Mouse (Mus musculus): ENCODE measurements around the gene Efcab11. TPM values are rescaled to one million over a fixed set of nuclear protein-coding genes. Genes with fewer than 3 reads are reported as not detected.

Gene Efcab11
- polyA plus RNA-seq, 1 experiment: 4.5 TPM

GRCm38 (mm10) chr12:99793465-99794157 lies 90.6 kb downstream of the Efcab11 start:
- peaks cover 10% of the 10 kb centered on the region for H3K4me1 ChIP-seq
- TF ChIP-seq GATA1 (IDR thresholded peaks at IDR 0.05; ENCODE audit: borderline replicate concordance, low read length) (no peak), FLI1 (IDR thresholded peaks at IDR 0.05; ENCODE audit: low read length) (no peak)
- H3K9me3 ChIP-seq: peaks cover 10% of the 10 kb centered on the region
- no peaks in the 10 kb centered on the region for H3K36me3 ChIP-seq (replicated peaks; ENCODE audit: low read length)
- no peak overlapping the region for H3K4me3 ChIP-seq (replicated peaks)
- no peaks in the 10 kb centered on the region for H3K27me3 ChIP-seq (replicated peaks)

- no peaks in the 10 kb centered on the region for H3K27me3 ChIP-seq (replicated peaks)
- H3K36me3 ChIP-seq (replicated peaks; ENCODE audit: low read length): no peaks in the 10 kb centered on the region
- peaks cover 10% of the 10 kb centered on the region for H3K9me3 ChIP-seq
- peaks cover 12% of the 10 kb centered on the region for H3K4me1 ChIP-seq
- no peak overlapping the region for H3K4me3 ChIP-seq (replicated peaks)
- no peak for TF ChIP-seq GATA1 (IDR thresholded peaks at IDR 0.05; ENCODE audit: borderline replicate concordance, low read length)
- no peak for TF ChIP-seq FLI1 (IDR thresholded peaks at IDR 0.05; ENCODE audit: low read length)
These were observed 94.8 kb downstream of the Efcab11 start for GRCm38 (mm10) chr12:99789283-99789960.

DNA sequence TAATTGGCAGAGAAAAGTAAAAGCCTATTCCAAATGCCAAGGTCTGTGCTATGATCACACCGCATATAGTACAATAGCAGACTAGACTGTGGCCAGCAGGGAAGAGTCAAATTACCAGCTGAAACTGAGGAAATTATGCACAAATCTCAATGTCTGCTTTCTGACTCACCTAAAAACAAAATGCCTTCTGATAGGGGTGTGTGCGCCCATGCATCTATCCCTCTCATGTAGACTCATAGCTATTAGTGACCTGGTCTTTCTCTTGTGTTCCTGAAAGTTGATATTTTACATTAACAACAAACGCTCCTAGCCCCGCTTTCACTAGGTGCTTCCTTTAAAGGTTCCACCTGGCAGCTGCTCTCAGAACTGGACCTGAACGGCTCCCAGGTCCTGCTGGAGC lies 102.5 kb downstream of the Efcab11 start:
- H3K4me3 ChIP-seq (replicated peaks): no peak overlapping the region
- TF ChIP-seq GATA1 (IDR thresholded peaks at IDR 0.05; ENCODE audit: borderline replicate concordance, low read length) (no peak), FLI1 (IDR thresholded peaks at IDR 0.05; ENCODE audit: low read length) (no peak)
- no peaks in the 10 kb centered on the region for H3K36me3 ChIP-seq (replicated peaks; ENCODE audit: low read length)
- peaks cover 11% of the 10 kb centered on the region for H3K4me1 ChIP-seq
- no peaks in the 10 kb centered on the region for H3K27me3 ChIP-seq (replicated peaks)
- no peaks in the 10 kb centered on the region for H3K9me3 ChIP-seq

DNA sequence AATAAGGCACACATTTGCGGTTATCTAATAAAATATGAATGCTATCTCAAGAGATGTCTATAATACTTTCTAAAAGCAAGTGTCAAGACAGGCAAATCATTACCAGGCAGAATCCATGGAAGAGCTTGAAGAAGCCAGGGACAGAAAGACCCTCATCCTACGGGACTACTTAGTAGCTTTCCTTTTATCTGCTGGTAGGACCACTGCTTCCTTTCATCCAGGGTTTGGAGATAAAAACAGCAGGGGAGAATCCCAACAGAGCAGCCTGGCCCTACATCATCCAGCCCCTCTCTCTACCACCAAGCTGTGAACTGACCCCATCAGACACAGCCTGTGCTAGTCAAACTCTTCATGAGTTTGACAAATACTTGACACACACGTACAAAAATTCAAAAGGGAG lies 103.8 kb downstream of the Efcab11 start:
- no peaks in the 10 kb centered on the region for H3K9me3 ChIP-seq
- no peaks in the 10 kb centered on the region for H3K36me3 ChIP-seq (replicated peaks; ENCODE audit: low read length)
- H3K27me3 ChIP-seq (replicated peaks): no peaks in the 10 kb centered on the region
- TF ChIP-seq FLI1 (IDR thresholded peaks at IDR 0.05; ENCODE audit: low read length) (no peak), GATA1 (IDR thresholded peaks at IDR 0.05; ENCODE audit: borderline replicate concordance, low read length) (no peak)
- no peak overlapping the region for H3K4me3 ChIP-seq (replicated peaks)
- peaks cover 11% of the 10 kb centered on the region for H3K4me1 ChIP-seq

DNA sequence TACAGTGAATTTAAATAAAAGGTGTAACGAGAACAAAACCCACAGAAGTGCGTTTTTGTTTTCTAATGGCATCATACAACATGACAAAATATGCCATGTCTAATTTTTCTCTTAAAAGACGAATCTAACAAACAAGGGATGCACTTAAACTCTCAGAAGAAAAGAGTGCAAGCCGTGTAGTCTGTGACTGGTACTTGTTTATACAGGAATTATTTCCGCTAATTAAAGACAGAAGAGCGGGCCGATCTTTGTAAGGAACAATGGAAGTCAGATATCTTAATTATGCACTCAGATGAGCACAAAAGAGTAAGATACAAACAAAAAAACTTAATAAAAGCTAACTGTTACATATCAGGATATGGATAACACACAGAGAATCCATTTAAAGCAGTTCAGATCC lies 104.3 kb downstream of the Efcab11 start:
- no peak for TF ChIP-seq FLI1 (IDR thresholded peaks at IDR 0.05; ENCODE audit: low read length)
- TF ChIP-seq GATA1 (IDR thresholded peaks at IDR 0.05; ENCODE audit: borderline replicate concordance, low read length): no peak
- H3K4me3 ChIP-seq (replicated peaks): no peak overlapping the region
- H3K27me3 ChIP-seq (replicated peaks): no peaks in the 10 kb centered on the region
- peaks cover 9% of the 10 kb centered on the region for H3K4me1 ChIP-seq
- no peaks in the 10 kb centered on the region for H3K9me3 ChIP-seq
- H3K36me3 ChIP-seq (replicated peaks; ENCODE audit: low read length): no peaks in the 10 kb centered on the region

DNA sequence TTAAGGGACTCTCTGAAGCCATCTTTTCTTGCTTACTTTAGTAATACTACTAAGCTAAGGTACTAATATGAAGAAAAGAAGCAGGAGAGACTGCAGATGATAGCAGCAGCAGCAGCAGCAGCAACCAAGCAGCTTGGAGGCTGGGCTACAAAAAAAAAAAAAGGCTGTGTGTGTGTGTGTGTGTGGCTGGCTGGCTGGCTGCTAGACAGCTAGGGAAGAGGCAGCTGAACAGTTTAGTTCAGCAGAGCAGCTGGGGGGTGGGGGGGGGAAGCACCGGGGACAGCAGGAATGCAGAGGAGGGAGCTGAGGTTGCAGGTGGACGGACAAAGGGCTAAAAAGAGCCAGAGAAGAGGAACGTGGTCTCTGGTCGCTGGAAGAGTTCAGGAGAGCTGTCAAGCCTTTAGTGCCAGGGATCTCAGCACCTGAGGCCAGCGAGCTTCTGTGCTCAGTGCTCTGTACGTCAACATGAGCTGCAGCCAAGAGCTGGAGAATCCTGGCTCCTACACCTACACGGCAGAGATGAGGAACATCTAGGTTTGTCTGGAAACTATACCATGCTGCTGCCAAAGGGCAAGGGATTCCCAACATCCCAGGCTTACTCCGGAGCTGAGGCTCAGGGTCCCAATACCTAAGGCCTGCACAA lies 107.6 kb downstream of the Efcab11 start:
- Histone ChIP-seq H3K4me1 (peaks cover 9% of the 10 kb centered on the region), H3K4me3 (replicated peaks) (no peak overlapping the region)
- TF ChIP-seq FLI1 (IDR thresholded peaks at IDR 0.05; ENCODE audit: low read length): no peak
- TF ChIP-seq GATA1 (IDR thresholded peaks at IDR 0.05; ENCODE audit: borderline replicate concordance, low read length): no peak

DNA sequence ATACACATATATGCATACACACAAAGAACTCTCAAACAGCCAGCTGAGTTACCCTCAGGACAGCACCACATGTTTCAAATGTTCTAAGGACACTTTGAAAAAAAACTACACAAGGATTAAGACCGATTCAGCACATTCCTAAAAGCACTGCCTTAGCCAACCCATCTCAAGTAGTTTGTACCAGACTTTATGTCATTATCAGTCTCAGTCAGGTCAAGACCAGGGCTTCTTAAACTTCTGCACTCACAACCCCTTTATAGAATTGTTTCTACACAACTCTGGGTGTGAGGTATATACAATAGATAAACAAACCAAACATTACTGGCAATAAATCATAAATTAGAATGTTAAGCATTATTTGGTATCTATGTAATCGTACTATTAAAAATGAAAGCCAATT lies 109.4 kb downstream of the Efcab11 start:
- H3K4me3 ChIP-seq (replicated peaks): no peak overlapping the region
- 0 out of 2 replicates have a peak, but pooled peaks cover 3% of the 10 kb centered on the region for H3K4me1 ChIP-seq
- no peaks in the 10 kb centered on the region for H3K27me3 ChIP-seq (replicated peaks)
- TF ChIP-seq GATA1 (IDR thresholded peaks at IDR 0.05; ENCODE audit: borderline replicate concordance, low read length): no peak
- TF ChIP-seq FLI1 (IDR thresholded peaks at IDR 0.05; ENCODE audit: low read length): no peak
- no peaks in the 10 kb centered on the region for H3K9me3 ChIP-seq
- no peaks in the 10 kb centered on the region for H3K36me3 ChIP-seq (replicated peaks; ENCODE audit: low read length)

More for the DNA sequence above, 107.6 kb downstream of the Efcab11 start:
- H3K36me3 ChIP-seq (replicated peaks; ENCODE audit: low read length): no peaks in the 10 kb centered on the region
- H3K27me3 ChIP-seq (replicated peaks): no peaks in the 10 kb centered on the region
- no peaks in the 10 kb centered on the region for H3K9me3 ChIP-seq

GRCm38 (mm10) chr12:99773636-99774193 lies 110.5 kb downstream of the Efcab11 start:
- Histone ChIP-seq H3K4me1 (0 out of 2 replicates have a peak, but pooled peaks cover 3% of the 10 kb centered on the region), H3K27me3 (replicated peaks) (no peaks in the 10 kb centered on the region), H3K9me3 (no peaks in the 10 kb centered on the region), H3K4me3 (replicated peaks) (no peak overlapping the region), H3K36me3 (replicated peaks; ENCODE audit: low read length) (no peaks in the 10 kb centered on the region)
- TF ChIP-seq FLI1 (IDR thresholded peaks at IDR 0.05; ENCODE audit: low read length): no peak
- TF ChIP-seq GATA1 (IDR thresholded peaks at IDR 0.05; ENCODE audit: borderline replicate concordance, low read length): no peak

GRCm38 (mm10) chr12:99771018-99771417 lies 113.2 kb downstream of the Efcab11 start:
- Histone ChIP-seq H3K4me3 (replicated peaks) (no peak overlapping the region), H3K9me3 (no peaks in the 10 kb centered on the region), H3K27me3 (replicated peaks) (no peaks in the 10 kb centered on the region), H3K36me3 (replicated peaks; ENCODE audit: low read length) (no peaks in the 10 kb centered on the region), H3K4me1 (0 out of 2 replicates have a peak, but pooled peaks cover 3% of the 10 kb centered on the region)
- TF ChIP-seq GATA1 (IDR thresholded peaks at IDR 0.05; ENCODE audit: borderline replicate concordance, low read length) (no peak), FLI1 (IDR thresholded peaks at IDR 0.05; ENCODE audit: low read length) (no peak)

All from megakaryocyte, embryonic 14.5 days (primary cell).